Mouse (Mus musculus): ENCODE data around the gene Agtpbp1.

- TF ChIP-seq MYC (IDR thresholded peaks at IDR 0.05; ENCODE audit: low read depth, low read length), result no peak
- no peak for TF ChIP-seq ZMIZ1 (IDR thresholded peaks at IDR 0.05; ENCODE audit: low read depth, low read length)
- TF ChIP-seq POLR2A (IDR thresholded peaks at IDR 0.05; ENCODE audit: control insufficient read depth in 1 of 2, insufficient read depth in 1 of 2, low read depth in 1 of 2, low read length in 2 of 2, poor library complexity in 1 of 2), result no peak
- no peak for TF ChIP-seq GATA1 (IDR thresholded peaks at IDR 0.05; ENCODE audit: low read depth, low read length)
- no peak for TF ChIP-seq CTCF (IDR thresholded peaks at IDR 0.05 in 2 of 3, conservative IDR thresholded peaks at IDR 0.05 in 1 of 3; ENCODE audit: control insufficient read depth in 1 of 3, insufficient read depth in 1 of 3, low read depth in 2 of 3, low read length in 3 of 3, poor library complexity in 1 of 3, severe bottlenecking in 1 of 3)
- TF ChIP-seq USF2 (IDR thresholded peaks at IDR 0.05; ENCODE audit: borderline replicate concordance in 1 of 2, insufficient read depth in 1 of 2, low read depth in 1 of 2, low read length in 2 of 2), result no peak
Measured at GRCm38 (mm10) chr13:59605221-59605922, 20.3 kb upstream of the Agtpbp1 start.
